Mouse (Mus musculus): ENCODE data around the gene Phb2.
"Not testable (repeated sequence)": the region's sequence is repeated elsewhere in the genome, so short reads cannot be mapped to it uniquely, and the experiment has no call there.

Gene Phb2

DNA sequence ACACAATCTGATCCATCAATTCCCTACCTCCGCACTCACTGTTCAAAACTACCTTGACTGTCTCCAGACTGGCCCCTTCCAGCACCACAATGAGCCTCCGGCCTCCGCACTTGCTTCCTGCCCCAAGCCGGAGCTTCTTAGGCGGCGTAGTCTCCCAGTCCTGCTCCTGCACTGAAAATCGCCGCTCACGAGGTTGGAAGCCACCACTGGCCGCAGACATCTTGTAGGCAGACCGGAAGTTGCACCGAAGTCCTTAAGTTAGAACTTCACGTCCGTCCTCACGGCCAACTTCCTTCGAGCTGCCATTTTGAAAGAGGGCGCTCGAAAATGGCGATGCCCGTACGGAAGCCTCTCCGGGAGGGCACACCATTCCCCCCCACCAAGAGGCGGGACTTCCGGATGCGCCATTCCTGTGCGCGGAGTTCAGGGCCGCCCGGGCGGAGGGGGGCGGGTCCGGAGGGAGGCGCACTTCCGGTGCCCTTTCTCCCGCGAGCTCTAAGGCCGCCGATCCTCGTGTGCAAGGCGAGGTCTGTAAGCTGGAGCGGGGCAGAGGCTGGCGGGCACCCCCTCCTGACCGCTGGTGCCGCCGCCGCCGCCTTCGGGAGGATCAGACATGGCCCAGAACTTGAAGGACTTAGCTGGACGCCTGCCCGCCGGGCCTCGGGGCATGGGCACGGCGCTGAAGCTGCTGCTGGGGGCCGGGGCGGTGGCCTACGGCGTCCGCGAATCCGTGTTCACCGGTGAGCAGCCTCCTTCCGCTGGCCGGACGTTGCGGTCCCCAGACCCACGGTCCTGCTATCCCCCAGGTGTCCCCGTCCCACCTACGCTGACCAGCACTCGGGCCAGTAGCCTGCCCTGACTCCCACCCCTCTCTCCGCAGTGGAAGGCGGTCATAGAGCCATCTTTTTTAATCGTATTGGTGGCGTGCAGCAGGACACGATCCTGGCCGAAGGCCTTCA is at the start of gene Phb2, which contains the start of gene Emg1:
Phb2 (plus strand) TSS at position 513 of the 959 bp plus-strand sequence.
Emg1 (minus strand) TSS at position 355 of the 959 bp plus-strand sequence.
- peak; percentile 98 for DNase-seq (ENCODE audit: low read depth, low spot score)

- peak; percentile 99 for DNase-seq (ENCODE audit: low read depth, low spot score)
These were observed 49.4 kb upstream of the Phb2 start, which contains the start of gene Lpcat3 for GRCm38 (mm10) chr6:124662477-124663423. Gene Lpcat3, plus strand, starts transcription at chr6:124663027.

GRCm38 (mm10) chr6:124663424-124663795 is 48.7 kb upstream of the Phb2 start:
- DNase-seq (ENCODE audit: low read depth, low spot score) = no peak

- no peak for DNase-seq (ENCODE audit: low read depth, low spot score)
These were observed 47.9 kb upstream of the Phb2 start for GRCm38 (mm10) chr6:124664256-124664655.

GRCm38 (mm10) chr6:124665011-124665410 is 47.1 kb upstream of the Phb2 start:
- peak; percentile 43 for DNase-seq (ENCODE audit: low read depth, low spot score)

GRCm38 (mm10) chr6:124669234-124669859 is 42.8 kb upstream of the Phb2 start:
- DNase-seq (ENCODE audit: low read depth, low spot score) = no peak

DNA sequence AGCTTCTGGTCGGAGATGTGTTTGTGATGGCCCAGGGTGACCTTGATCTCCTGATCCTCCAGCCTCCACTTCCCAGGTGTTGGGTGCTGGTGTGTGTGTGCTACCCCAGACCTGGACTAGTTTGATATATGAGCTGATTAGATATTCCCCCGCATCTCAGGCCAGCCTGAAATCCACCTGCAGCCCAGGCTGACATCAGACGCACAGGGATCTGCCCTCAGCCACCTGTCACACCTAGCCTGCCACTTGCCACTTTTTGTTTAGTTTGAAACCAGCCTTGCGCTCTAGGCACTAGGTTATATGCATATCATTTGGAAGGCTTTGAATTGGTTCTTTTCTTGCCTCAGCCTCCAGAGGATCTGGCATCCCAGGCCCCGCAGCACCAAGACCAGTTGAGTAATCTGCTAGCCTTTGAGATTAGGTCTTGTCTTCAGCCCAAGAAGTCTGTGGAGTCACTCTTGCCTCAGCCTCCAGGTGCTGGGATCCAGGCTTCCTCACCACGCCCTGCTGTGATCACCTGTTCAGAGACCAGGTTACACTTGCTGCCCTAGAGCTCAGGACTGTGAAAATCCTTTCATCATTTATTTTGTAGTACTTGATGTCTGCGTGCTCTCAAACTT is 41.7 kb upstream of the Phb2 start:
- DNase-seq (ENCODE audit: low read depth, low spot score) = no peak

DNA sequence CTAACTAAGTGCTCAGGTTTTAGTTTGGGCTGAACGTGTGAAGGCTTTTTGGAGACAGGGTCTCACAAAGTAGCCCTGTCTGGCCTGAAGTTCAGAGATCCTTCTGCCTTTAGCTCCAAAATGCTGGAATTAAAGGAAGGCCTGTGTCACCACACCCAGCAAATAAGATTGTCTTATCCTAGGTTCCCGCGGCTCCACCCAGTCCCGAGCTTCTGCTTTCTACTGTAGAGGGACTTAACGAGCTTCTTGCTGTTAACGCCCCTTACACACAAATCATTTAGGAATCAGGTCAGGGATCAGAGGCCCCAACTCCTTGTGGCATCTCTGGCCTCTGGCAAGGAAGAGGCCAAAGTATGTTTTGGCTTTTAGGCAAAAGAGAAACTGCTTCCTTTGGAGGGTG is 40.0 kb upstream of the Phb2 start:
- DNase-seq (ENCODE audit: low read depth, low spot score) = no peak

DNA sequence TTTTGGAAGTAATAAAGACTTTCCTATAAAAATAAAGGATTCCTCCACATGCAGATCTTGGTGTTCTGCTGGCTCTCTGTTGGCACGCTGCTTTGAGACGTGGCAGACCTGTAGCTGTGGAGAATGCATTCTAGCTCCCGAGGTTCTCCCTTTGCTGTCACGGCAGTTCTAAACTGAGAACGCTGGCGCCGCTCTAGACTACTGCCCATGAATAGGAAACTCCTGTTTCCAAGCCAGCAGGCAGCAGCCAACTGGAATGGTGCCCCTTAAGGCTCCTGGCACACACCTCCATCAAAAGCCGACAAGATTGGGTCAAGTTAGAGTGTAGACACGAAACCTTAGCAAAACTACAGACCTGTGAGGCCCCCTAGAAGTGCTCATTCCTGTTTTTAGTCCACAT is 38.5 kb upstream of the Phb2 start:
- no peak for DNase-seq (ENCODE audit: low read depth, low spot score)

GRCm38 (mm10) chr6:124674591-124674990 is 37.5 kb upstream of the Phb2 start:
- DNase-seq (ENCODE audit: low read depth, low spot score) = no peak

- DNase-seq (ENCODE audit: low read depth, low spot score) = no peak
These were observed 36.0 kb upstream of the Phb2 start for GRCm38 (mm10) chr6:124676171-124676570.

- no peak for DNase-seq (ENCODE audit: low read depth, low spot score)
These were observed 33.4 kb upstream of the Phb2 start for GRCm38 (mm10) chr6:124678769-124679168.

DNA sequence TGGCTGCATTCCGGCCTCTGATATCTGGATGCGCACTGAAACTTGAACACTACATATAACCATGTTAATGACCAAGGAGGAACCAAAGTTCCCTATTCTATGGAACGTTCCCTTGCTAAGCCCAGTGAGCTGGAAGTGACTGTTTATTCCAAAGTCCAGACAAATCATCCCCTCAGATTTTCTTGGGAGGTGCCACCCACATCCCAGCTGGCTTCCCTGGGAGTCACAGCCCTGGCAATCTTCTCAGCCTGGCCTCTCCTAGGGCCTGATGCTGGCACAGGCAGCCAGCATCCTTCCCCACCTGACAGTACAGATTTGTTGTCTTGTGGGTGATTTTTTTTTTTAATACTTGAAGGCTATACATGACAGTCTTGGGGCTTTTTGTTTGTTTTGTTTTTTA is 32.6 kb upstream of the Phb2 start:
- DNase-seq (ENCODE audit: low read depth, low spot score) = no peak

DNA sequence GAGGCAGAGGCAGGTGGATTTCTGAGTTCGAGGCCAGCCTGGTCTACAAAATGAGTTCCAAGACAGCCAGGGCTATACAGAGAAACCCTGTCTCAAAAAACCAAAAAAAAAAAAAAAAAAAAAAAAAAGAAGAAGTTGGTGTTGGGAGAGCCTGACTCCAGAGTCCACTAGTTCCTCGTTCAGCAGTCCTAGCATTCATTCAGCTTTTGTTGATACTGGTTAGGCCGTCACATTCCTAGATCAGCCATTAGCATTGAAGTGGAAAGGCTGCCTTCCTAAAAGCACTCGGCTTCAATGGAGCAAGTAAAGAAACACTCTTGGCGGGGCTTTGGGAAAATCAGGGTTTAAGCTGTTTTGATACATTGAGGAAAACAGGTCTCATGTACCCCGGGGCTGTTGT is 29.8 kb upstream of the Phb2 start:
- not testable (repeated sequence) for DNase-seq (ENCODE audit: low read depth, low spot score)

DNA sequence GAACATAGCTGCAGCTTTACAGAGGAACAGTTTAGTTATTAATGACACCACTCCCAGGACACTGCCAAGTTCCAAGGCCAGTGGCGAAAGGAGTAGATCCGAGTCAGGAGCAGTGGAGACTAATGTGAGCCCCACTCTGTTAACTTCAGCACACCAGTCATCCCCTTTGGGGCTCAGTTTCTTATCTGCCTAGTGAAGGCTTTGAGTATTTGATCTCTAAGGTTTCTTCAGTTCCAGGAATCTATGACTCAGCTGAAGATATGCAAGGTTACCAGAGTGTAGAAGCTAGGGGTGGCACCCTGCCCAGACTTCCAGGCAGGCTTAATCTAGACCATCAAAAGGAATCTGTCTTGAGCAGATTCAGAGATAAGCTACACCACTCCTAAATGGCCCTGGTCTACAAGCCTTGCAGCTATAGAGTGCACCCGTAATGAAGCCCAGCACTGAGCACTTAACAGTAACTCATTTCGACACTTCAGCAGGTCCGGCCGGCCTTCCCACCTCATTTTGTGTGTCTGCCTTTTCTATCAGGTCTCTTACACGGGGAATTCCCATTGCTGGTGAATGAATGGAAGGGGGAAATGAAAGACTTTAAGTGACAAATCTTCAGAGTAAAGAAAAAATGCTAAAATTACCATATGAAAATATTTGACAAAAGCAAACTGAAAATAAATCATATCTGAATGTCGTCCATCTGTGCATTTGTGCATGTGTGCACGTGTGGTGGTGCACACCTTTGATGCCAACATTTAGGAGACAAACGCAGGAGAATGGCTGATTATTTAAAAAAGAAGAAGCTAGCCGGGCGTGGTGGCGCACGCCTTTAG is 28.3 kb upstream of the Phb2 start:
- DNase-seq (ENCODE audit: low read depth, low spot score) = peak; percentile 34

GRCm38 (mm10) chr6:124685606-124686386 is 26.3 kb upstream of the Phb2 start:
- no peak for DNase-seq (ENCODE audit: low read depth, low spot score)

DNA sequence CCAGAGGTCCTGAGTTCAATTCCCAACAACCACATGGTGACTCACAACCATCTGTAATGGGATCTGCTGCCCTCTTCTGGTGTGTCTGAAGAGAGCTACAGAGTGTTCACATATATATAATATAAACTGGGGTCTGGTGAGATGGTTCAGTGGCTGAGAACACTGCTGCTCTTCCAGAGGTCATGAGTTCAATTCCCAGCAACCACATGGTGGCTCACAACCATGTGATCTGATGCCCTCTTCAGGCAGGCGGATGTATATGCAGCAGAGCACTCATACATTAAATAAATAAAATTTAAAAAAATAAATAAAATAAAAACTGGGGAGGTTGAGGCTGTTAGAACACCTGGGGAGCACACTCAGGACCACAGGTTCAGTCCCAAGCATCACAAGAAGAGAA is 25.5 kb upstream of the Phb2 start:
- not testable (repeated sequence) for DNase-seq (ENCODE audit: low read depth, low spot score)

- DNase-seq (ENCODE audit: low read depth, low spot score) = no peak
These were observed 23.9 kb upstream of the Phb2 start for GRCm38 (mm10) chr6:124688151-124688758.

- DNase-seq (ENCODE audit: low read depth, low spot score) = no peak
These were observed 23.1 kb upstream of the Phb2 start for GRCm38 (mm10) chr6:124689011-124689410.

All from CD4-positive helper T cell, adult 2 months (primary cell).